Mouse (Mus musculus): ENCODE results near the gene Dimt1.

- TF ChIP-seq CTCF (IDR thresholded peaks at IDR 0.05; ENCODE audit: insufficient read depth, low read depth, low read length) (no peak), POLR2A (IDR thresholded peaks at IDR 0.05; ENCODE audit: insufficient read depth, low read depth, low read length) (no peak)
Measured at GRCm38 (mm10) chr13:106904637-106905036, 42.3 kb upstream of the Dimt1 start.

Data from olfactory bulb, adult 2 months (tissue).